Mouse (Mus musculus) frontal cortex, adult 2 months (tissue): ENCODE data around the gene Hmgn1. TPM values are rescaled to one million over a fixed set of nuclear protein-coding genes. Genes with fewer than 3 reads are reported as not detected.

Source experiments
- polyA plus RNA-seq: library from polyadenylated mRNA; depleted of rRNA; stranded (reverse); fragments of >200 nt; gene quantifications from 2 replicates; pipeline ENCODE4 v1.2.3, GENCODE M21; 2012; rRNA removed

Gene Hmgn1
- polyA plus RNA-seq, 1 experiment: 104 TPM

Other genes with a start within 250 kb of the Hmgn1 start
- 25.0 and 26.4 TPM in 2 replicates for gene Psmg1, start 136.8 kb downstream of the Hmgn1 start, polyA plus RNA-seq
- gene Brwd1, start 45.2 kb downstream of the Hmgn1 start, polyA plus RNA-seq: 79.8 and 80.1 TPM in 2 replicates
- 110 and 115 TPM in 2 replicates for gene Wrb, start 17.7 kb upstream of the Hmgn1 start, polyA plus RNA-seq
- 3.8 and 4.1 TPM in 2 replicates for gene Lca5l, start 64.5 kb upstream of the Hmgn1 start, polyA plus RNA-seq
- gene Sh3bgr, start 72.7 kb upstream of the Hmgn1 start, polyA plus RNA-seq: 8.8 and 12.6 TPM in 2 replicates
- gene B3galt5, start 108.1 kb upstream of the Hmgn1 start, polyA plus RNA-seq: 13.3 and 14.2 TPM in 2 replicates